Mouse (Mus musculus) intestine, embryonic 16.5 days (tissue): ENCODE measurements around the gene Hoga1. TPM values are rescaled to one million over a fixed set of nuclear protein-coding genes. Genes with fewer than 3 reads are reported as not detected.

Source experiments
- ATAC-seq: fragments of 200-750 bp; cut with Nextera tagmentation; 2 replicates; pipeline ENCODE4 v1.8.0; 2017; ENCODE audit warnings: moderate TSS enrichment, moderate library complexity
- H3K27ac ChIP-seq: fragments of 300-500 bp; sonication (generic); 2 replicates; pipeline ENCODE4 v1.5.1; 2014; ENCODE audit warnings: mild to moderate bottlenecking, low read length
- H3K27me3 ChIP-seq: fragments of 300-500 bp; sonication (generic); replicated peaks from 2 replicates; pipeline ENCODE4 v1.6.1; 2014; ENCODE audit warnings: low read length, control low read depth, mixed read lengths; ENCODE audit not compliant: control insufficient read depth, insufficient read depth
- H3K36me3 ChIP-seq: fragments of 300-500 bp; sonication (generic); 2 replicates; pipeline ENCODE4 v1.6.1; 2014; ENCODE audit warnings: low read length, control low read depth; ENCODE audit not compliant: control insufficient read depth, insufficient read depth
- H3K4me1 ChIP-seq: fragments of 300-500 bp; sonication (generic); 2 replicates; pipeline ENCODE4 v1.6.1; 2014; ENCODE audit warnings: low read length, control low read depth, mixed read lengths; ENCODE audit not compliant: control insufficient read depth, insufficient read depth
- H3K4me2 ChIP-seq: fragments of 300-500 bp; sonication (generic); 2 replicates; pipeline ENCODE4 v1.6.1; 2014; ENCODE audit warnings: low read depth, low read length, control low read depth
- H3K4me3 ChIP-seq: fragments of 300-500 bp; sonication (generic); 2 replicates; pipeline ENCODE4 v1.5.1; 2014; ENCODE audit warnings: mild to moderate bottlenecking, low read length
- H3K9ac ChIP-seq: fragments of 300-500 bp; sonication (generic); 2 replicates; pipeline ENCODE4 v1.6.1; 2014; ENCODE audit warnings: low read depth, low read length
- H3K9me3 ChIP-seq: fragments of 300-500 bp; sonication (generic); 2 replicates; pipeline ENCODE4 v1.6.1; 2016; ENCODE audit warnings: low read length, control low read depth; ENCODE audit not compliant: control insufficient read depth
- WGBS: fragments of 180-500 bp; shearing (Covaris S2); extraction: QIAGEN DNeasy Blood & Tissue Kit; methylation state at CpG from one replicate; pipeline ENCODE4 v1.1.7; 2014; 5-methylcytosine and 5-hydroxymethylcytosine counted together
- polyA plus RNA-seq: library from polyadenylated mRNA; unstranded; fragments of >200 nt; fragmentation: Nextera tagmentation; extraction: Ambion mirVana; gene quantifications from 2 replicates; pipeline ENCODE4 v1.2.1, GENCODE M21; 2015

Gene Hoga1
- polyA plus RNA-seq, 1 experiment from 2014 or later = 2.7 TPM

DNA sequence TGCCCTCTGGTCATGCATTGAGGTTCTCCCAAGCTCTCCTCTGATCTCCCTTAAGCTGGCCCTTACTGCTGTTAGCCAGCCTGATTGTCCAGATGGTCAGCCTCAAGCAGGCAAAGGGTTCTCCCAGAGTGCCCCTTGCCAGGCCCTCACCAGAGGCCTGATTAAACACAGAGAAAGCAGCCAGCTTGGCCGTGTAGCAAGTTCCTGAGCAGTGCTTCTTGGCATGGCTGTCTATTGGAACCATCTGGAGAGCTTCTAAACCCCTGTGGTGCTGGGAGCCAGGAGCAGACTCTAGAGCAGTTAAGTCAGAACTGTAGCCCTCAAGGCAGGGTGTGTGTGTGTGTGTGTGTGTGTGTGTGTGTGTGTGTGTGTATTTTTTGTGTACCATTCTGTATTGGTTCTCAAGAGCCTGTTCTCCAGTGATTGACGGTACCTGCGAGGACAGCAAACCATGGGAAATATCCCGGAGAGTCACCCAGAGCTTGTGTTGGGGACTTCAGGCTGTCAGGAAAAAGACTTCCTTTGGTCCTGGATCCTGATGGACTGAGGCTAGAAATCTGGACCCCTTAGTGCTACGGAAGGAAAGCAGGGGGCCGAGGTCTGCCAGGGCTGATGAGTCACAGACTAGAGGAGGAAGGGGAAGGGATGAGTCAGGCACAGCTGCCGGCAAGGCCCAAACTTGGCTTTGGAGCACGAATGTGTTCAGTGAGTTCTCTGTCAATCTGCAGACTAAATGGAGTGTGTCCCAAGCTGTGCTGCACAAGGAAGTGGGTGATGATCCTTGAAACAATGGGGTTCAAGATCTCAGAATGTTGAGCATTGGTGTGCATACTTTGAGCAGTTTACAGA lies 27.8 kb upstream of the Hoga1 start:
- Histone ChIP-seq H3K27ac (peak overlapping the region; percentile 38), H3K9me3 (no peaks in the 10 kb centered on the region), H3K4me3 (no peak overlapping the region), H3K9ac (no peak overlapping the region), H3K4me1 (peaks cover 5% of the 10 kb centered on the region), H3K27me3 (no peaks in the 10 kb centered on the region), H3K36me3 (no peaks in the 10 kb centered on the region), H3K4me2 (no peak overlapping the region)
- ATAC-seq = peak; percentile 67
- WGBS = 58% methylated on average over 8 of the region's 8 CpGs

DNA sequence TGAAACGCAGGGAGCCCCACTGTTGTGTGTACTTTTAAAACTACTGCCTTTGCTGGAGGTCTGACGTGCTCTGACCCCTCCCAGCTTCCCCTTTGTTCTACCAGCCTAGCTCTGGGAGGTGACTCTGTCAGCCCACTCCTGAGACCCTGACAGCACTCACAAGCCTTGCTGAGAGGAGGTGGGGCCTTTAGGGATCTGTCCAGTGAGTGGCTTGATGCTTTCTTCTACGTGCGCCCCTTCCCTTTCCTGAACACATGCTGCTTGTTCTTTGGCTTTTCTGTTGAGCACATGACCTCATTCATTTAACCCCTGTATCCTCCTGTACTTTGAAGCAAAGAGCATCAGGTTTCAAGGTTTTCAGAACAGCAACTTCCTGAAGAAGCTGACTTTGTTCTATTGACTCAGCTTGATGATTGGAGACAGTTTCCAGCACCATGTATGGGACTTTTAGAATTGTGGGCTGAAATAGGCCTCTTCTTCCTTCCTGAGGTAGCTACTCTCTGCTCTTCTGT lies 26.3 kb upstream of the Hoga1 start:
- Histone ChIP-seq H3K4me1 (peaks cover 5% of the 10 kb centered on the region), H3K36me3 (no peaks in the 10 kb centered on the region), H3K27me3 (no peaks in the 10 kb centered on the region), H3K9ac (no peak overlapping the region), H3K4me3 (no peak overlapping the region), H3K9me3 (no peaks in the 10 kb centered on the region), H3K4me2 (no peak overlapping the region), H3K27ac (no peak overlapping the region; the same call in 1 of the 2 replicates)
- ATAC-seq = peak; percentile 20; the same call in 1 of the 2 replicates
- 53% methylated on average over 4 of the region's 4 CpGs for WGBS

DNA sequence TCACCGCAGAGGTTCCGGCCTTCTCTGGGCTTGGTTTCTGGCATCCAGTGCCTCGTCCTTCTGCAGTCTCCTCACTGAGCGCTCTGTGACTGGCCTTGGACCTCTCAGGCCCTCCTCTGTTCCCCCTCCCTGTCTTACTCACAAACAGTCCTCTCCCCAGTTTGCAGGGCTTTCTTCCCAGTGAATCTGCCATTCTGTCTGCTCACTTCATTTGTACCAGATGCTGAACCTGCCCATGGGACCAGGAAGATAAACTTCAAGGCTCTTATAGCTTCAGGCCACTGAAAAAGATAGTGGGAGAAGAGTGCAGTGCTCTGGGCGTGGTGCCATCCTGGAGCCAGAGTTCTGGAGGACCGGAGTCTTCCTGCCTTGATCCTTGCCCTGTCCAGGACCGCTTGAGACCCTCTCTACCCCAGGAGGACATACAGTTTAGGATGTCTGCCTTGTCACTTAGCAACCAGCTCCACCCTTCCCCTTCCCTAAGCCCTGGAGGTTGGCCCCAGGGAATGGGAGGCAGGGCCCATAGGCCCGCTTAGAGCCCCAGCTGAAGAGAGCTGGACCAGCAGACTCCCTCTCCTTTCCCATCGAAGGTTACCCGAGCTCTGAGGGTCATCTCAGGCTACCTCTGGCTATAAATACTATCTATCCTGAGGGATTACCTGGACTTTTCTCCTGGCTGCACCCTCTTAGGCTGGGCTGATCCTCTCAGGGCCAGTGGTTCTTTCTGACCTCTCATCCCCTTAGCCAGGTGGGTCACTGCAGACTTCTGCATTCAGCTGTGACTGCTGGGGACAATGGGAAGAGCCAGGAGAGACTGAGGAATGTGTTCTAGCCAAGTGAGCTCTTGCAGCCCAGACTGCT lies 23.5 kb upstream of the Hoga1 start:
- Histone ChIP-seq H3K4me2 (no peak overlapping the region), H3K4me3 (no peak overlapping the region), H3K9ac (no peak overlapping the region), H3K27me3 (no peaks in the 10 kb centered on the region), H3K36me3 (no peaks in the 10 kb centered on the region), H3K27ac (no peak overlapping the region), H3K9me3 (no peaks in the 10 kb centered on the region), H3K4me1 (peaks cover 5% of the 10 kb centered on the region)
- 78% methylated on average over 10 of the region's 10 CpGs for WGBS
- no peak for ATAC-seq

DNA sequence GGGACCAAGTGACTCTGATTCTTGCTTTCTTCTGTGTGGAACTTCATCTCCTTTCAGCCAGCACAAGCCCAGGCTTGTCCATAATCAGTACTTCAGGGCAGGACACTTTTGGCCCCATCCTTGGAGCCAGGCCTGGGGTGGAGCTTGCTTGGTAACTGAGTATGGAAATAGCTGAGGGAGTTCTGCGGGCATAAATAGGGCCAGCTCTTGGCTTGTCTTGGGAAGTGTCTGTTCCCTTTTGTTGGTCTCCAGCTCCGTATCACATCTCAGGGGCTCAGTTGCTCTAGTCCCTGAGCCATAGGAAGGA lies 22.9 kb upstream of the Hoga1 start:
- Histone ChIP-seq H3K9ac (no peak overlapping the region), H3K27me3 (no peaks in the 10 kb centered on the region), H3K4me3 (no peak overlapping the region), H3K36me3 (no peaks in the 10 kb centered on the region), H3K9me3 (no peaks in the 10 kb centered on the region), H3K4me1 (no peaks in the 10 kb centered on the region; the same call in 1 of the 2 replicates), H3K27ac (no peak overlapping the region), H3K4me2 (no peak overlapping the region)
- no peak for ATAC-seq
- WGBS = 79% methylated on average over 2 of the region's 2 CpGs

DNA sequence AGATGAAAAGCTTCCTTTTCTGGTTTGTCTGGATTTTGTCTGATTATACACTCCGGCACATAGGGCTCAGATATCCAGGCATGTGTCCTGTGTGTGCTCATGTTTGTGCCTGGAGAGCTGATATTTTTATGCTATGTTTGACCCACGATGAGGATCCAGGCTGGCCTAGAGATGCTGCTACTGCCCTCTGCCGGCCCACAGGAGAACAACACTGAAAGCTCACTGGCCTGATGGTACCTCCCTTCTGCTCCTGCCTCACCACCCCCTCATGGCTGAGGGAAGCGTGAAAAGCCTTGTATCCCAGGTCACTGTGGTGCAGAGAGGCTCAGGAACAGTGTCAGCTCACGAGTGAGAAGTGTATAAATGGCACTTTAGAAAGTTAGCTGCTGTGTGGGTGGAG lies 19.3 kb upstream of the Hoga1 start:
- Histone ChIP-seq H3K4me2 (no peak overlapping the region), H3K4me3 (no peak overlapping the region), H3K36me3 (no peaks in the 10 kb centered on the region), H3K9ac (no peak overlapping the region), H3K9me3 (no peaks in the 10 kb centered on the region), H3K27ac (no peak overlapping the region), H3K4me1 (no peaks in the 10 kb centered on the region), H3K27me3 (no peaks in the 10 kb centered on the region)
- ATAC-seq = peak; percentile 74
- WGBS = 5% methylated on average over 5 of the region's 5 CpGs

DNA sequence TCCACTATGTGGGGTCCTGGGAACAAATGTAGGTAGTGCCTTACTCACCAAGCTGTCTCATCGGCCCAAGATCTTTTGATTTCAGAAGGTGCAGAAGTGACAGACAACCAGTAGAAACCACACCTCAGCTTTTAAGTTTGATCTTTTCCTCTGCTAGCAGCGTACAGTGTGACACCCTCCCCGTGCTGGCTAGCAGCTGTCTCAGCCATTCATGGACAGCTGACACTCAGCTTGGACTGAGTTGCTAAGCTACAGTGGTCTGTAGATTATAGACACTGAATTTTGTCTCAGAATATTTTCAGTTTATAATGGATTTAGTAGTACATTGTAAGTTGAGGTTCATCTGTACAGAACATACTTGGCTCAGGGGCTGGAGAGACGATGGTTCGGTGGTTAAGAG lies 14.3 kb upstream of the Hoga1 start:
- Histone ChIP-seq H3K4me2 (no peak overlapping the region), H3K9ac (no peak overlapping the region), H3K4me3 (no peak overlapping the region), H3K36me3 (no peaks in the 10 kb centered on the region), H3K27me3 (no peaks in the 10 kb centered on the region), H3K4me1 (peaks cover 6% of the 10 kb centered on the region; the same call in 1 of the 2 replicates), H3K9me3 (no peaks in the 10 kb centered on the region), H3K27ac (no peak overlapping the region)
- ATAC-seq = no peak
- WGBS = 80% methylated on average over 5 of the region's 5 CpGs

DNA sequence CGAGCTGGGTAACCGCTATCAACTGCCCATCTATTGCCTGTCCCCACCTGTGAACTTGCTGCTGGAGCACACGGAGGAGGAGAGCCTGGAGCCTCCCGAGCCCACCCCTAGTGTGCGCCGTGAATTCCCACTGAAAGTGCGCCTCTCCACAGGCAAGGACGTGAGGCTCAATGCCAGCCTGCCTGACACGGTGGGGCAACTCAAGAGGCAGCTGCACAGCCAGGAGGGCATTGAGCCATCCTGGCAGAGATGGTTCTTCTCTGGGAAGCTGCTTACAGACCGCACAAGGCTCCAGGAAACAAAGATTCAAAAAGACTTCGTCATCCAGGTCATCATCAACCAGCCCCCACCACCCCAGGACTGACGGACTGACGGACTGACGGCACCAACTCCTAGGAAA lies 11.8 kb upstream of the Hoga1 start:
- no peak overlapping the region for H3K9ac ChIP-seq
- H3K9me3 ChIP-seq = no peaks in the 10 kb centered on the region
- WGBS = 85% methylated on average over 14 of the region's 14 CpGs
- H3K4me2 ChIP-seq = no peak overlapping the region
- no peak for ATAC-seq
- no peak overlapping the region for H3K27ac ChIP-seq
- H3K4me3 ChIP-seq = no peak overlapping the region
- H3K27me3 ChIP-seq = no peaks in the 10 kb centered on the region
- no peaks in the 10 kb centered on the region for H3K36me3 ChIP-seq
- peaks cover 6% of the 10 kb centered on the region; the same call in 1 of the 2 replicates for H3K4me1 ChIP-seq

DNA sequence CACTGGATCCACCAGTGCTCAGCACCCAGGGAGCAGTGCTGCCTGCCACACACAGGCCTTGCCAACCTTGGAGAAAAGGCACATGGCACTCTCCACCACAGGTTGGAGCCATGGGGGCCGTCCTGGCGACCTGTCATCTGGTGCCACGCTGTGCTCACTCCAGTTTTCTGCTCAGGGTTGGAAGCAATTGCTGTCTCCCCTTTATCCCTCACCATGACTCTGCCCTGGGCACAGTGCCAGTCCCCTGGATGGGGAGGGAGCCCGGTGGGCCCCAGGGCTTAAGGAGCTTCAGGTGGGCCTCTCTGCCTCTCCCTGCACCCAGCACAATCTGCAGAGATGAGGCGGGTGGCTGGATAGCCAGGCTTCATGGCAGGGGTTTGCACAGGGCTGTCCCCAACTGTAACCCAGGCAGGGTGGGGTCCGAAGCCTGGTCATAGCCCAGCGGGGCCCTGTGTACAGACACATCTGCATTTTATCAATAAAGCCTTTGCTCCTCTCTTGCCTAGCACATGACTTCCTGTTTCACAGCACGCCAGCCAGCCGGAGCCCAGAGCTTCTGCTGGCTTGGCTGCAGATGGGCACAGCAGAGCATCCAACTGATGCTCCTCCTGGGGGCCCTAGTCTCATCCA lies 11.1 kb upstream of the Hoga1 start:
- H3K4me2 ChIP-seq = no peak overlapping the region
- WGBS = 69% methylated on average over 9 of the region's 9 CpGs
- no peak overlapping the region for H3K4me3 ChIP-seq
- peaks cover 6% of the 10 kb centered on the region; the same call in 1 of the 2 replicates for H3K4me1 ChIP-seq
- H3K27ac ChIP-seq = no peak overlapping the region
- no peaks in the 10 kb centered on the region for H3K27me3 ChIP-seq
- H3K36me3 ChIP-seq = no peaks in the 10 kb centered on the region
- ATAC-seq = no peak
- peak overlapping the region; percentile 16; the same call in 1 of the 2 replicates for H3K9ac ChIP-seq
- no peaks in the 10 kb centered on the region for H3K9me3 ChIP-seq

DNA sequence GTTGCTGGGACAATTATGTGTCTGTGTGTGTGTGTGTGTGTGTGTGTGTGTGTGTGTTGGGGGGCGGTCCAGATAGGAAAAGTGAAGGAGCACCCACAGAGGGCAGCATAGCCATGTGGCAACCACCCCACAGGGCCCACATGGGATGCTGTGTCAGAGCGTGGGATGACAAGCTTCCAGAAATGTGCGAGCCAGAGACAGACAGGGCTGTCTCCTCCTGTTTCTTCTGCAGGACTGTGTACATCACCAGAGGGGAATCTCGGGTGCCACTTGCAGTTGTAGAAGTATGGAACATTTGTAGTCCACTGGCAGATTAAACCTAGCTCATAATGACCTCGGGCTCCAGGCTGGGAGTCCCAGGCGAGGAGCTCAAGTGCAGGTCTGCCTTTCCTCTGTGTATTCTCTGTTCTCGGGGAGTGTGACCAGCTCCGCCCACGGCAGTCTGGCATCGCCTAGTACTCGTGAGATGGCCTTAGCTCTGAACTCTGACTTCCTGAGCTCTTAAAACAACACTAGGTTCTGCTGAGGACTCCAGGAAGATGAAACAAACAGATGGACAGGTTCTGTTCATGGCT lies 10.4 kb upstream of the Hoga1 start:
- H3K4me1 ChIP-seq = peaks cover 6% of the 10 kb centered on the region; the same call in 1 of the 2 replicates
- no peaks in the 10 kb centered on the region for H3K27me3 ChIP-seq
- 51% methylated on average over 11 of the region's 11 CpGs for WGBS
- H3K36me3 ChIP-seq = no peaks in the 10 kb centered on the region
- no peak overlapping the region for H3K4me3 ChIP-seq
- ATAC-seq = peak; percentile 19
- H3K9me3 ChIP-seq = no peaks in the 10 kb centered on the region
- H3K4me2 ChIP-seq = no peak overlapping the region
- H3K27ac ChIP-seq = no peak overlapping the region
- H3K9ac ChIP-seq = no peak overlapping the region
